Mouse (Mus musculus) neural tube, embryonic 15.5 days (tissue): Measurements from ENCODE around the gene Ifne. TPM values are rescaled to one million over a fixed set of nuclear protein-coding genes. Genes with fewer than 3 reads are reported as not detected.
"Not testable (repeated sequence)": the region's sequence is repeated elsewhere in the genome, so short reads cannot be mapped to it uniquely, and the experiment has no call there.

Source experiments
- ATAC-seq: fragments of 200-750 bp; cut with Nextera tagmentation; 2 replicates; pipeline ENCODE4 v1.8.0; 2017; ENCODE audit warnings: mild to moderate bottlenecking, moderate TSS enrichment, moderate library complexity; ENCODE audit not compliant: low FRiP score
- H3K27ac ChIP-seq: fragments of 300-500 bp; sonication (generic); replicated peaks from 2 replicates; pipeline ENCODE4 v1.5.1; 2015; ENCODE audit warnings: mild to moderate bottlenecking, inconsistent platforms
- H3K27me3 ChIP-seq: fragments of 300-500 bp; sonication (generic); replicated peaks from 2 replicates; pipeline ENCODE4 v1.6.1; 2015; ENCODE audit warnings: inconsistent platforms
- H3K36me3 ChIP-seq: fragments of 300-500 bp; sonication (generic); 2 replicates; pipeline ENCODE4 v1.6.1; 2015; ENCODE audit warnings: inconsistent platforms
- H3K4me1 ChIP-seq: fragments of 300-500 bp; sonication (generic); 2 replicates; pipeline ENCODE4 v1.6.1; 2015; ENCODE audit warnings: inconsistent platforms
- H3K4me2 ChIP-seq: fragments of 300-500 bp; sonication (generic); 2 replicates; pipeline ENCODE4 v1.6.1; 2015; ENCODE audit warnings: inconsistent platforms, mild to moderate bottlenecking, moderate library complexity
- H3K4me3 ChIP-seq: fragments of 300-500 bp; sonication (generic); replicated peaks from 2 replicates; pipeline ENCODE4 v1.5.1; 2015; ENCODE audit warnings: mild to moderate bottlenecking, inconsistent platforms
- H3K9ac ChIP-seq: fragments of 300-500 bp; sonication (generic); replicated peaks from 2 replicates; pipeline ENCODE4 v1.6.1; 2015; ENCODE audit warnings: mild to moderate bottlenecking, inconsistent platforms
- H3K9me3 ChIP-seq: fragments of 300-500 bp; sonication (generic); replicated peaks from 2 replicates; pipeline ENCODE4 v1.6.1; 2016; ENCODE audit warnings: inconsistent platforms
- WGBS: fragments of 180-500 bp; shearing (Covaris S2); methylation state at CpG from one replicate; pipeline ENCODE4 v1.1.7; 2015; ENCODE audit warnings: mixed read lengths; 5-methylcytosine and 5-hydroxymethylcytosine counted together
- polyA plus RNA-seq: library from polyadenylated mRNA; unstranded; fragments of >200 nt; fragmentation: Nextera tagmentation; extraction: Ambion mirVana; gene quantifications from 2 replicates; pipeline ENCODE4 v1.2.1, GENCODE M21; 2015

Ifne gene
- polyA plus RNA-seq, 1 experiment from 2014 or later, result not detected

DNA sequence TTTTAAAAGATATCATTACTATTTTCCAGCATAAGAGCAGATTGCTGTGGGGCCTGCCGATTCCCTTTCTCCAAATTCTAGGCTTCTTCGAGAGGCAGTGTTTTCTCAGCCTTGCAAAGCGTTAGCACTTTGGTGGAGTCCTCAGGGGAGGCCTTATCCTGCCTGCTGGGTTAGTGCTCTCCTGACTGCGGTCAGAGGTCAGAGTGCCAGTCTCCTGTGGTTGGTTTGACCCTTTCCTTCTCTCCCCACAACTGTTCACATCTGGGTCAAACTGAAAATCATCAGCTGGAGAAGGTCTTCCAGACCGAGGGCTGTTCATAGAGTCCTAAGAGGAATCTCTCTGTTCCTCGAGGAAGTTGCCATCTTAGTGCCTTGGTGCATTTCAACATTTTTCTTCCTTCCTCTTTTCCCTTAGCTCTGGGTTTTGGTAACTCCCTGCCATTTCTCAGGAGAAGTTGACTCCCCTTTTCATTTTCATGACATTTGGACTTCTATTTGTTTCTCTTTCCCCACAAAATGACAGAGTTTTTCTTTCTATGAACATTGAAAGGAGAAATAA, 14.9 kb downstream of the Ifne start:
- Histone ChIP-seq H3K27me3 (peaks cover 10% of the 10 kb centered on the region; the same call in 1 of the 2 replicates), H3K27ac (no peak overlapping the region), H3K4me3 (no peak overlapping the region), H3K9ac (no peak overlapping the region), H3K36me3 (no peaks in the 10 kb centered on the region), H3K4me1 (peaks cover 9% of the 10 kb centered on the region), H3K9me3 (no peaks in the 10 kb centered on the region), H3K4me2 (no peak overlapping the region)
- WGBS, result 63% methylated on average over 6 of the region's 6 CpGs
- ATAC-seq, result no peak

DNA sequence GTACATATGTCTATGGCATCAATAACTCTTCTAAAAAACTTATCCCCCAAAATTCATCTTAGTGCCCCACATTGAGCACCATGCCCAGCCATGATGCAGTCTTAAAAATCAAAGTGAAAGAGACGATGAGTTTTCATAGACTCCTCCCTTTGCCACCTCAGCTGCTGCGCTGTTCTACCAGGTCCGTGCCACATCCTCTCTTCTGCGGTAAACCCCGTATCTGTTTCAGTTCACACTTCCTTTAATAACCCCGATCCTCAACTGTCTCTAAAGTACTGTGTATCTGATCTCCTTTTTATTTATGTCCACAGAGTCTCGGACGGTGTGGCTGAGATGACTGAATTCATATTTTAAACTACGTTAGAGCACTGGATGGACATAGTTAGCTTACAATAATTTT, 15.4 kb downstream of the Ifne start:
- H3K27me3 ChIP-seq, result peaks cover 10% of the 10 kb centered on the region; the same call in 1 of the 2 replicates
- H3K9me3 ChIP-seq, result no peaks in the 10 kb centered on the region
- ATAC-seq, result no peak
- H3K27ac ChIP-seq, result no peak overlapping the region
- H3K4me3 ChIP-seq, result no peak overlapping the region
- H3K36me3 ChIP-seq, result no peaks in the 10 kb centered on the region
- no peak overlapping the region for H3K9ac ChIP-seq
- 81% methylated on average over 9 of the region's 9 CpGs for whole genome bisulfite sequencing
- peaks cover 9% of the 10 kb centered on the region for H3K4me1 ChIP-seq
- no peak overlapping the region for H3K4me2 ChIP-seq

DNA sequence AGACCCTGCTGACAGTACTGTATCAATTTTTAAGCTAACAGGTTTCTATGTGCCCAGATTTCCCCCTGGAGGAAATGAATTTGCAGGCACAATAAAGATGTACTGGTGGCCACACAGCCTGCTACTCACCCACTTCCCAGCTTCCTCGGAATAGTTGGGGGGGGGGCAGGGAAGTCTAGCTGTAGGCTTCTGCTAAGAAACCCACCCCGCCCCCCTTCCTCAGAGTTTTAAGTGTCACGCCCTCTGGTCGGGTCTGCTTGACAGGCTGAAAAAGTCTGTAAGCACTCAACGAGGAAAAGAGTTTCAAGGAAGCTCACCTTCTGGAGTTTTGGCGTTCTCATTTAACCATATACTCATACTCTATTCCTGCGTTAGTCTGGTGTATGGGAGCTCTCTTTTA, 16.7 kb downstream of the Ifne start:
- H3K4me1 ChIP-seq, result peaks cover 6% of the 10 kb centered on the region
- no peak overlapping the region for H3K9ac ChIP-seq
- 18% methylated on average over 7 of the region's 7 CpGs for WGBS
- H3K4me2 ChIP-seq, result no peak overlapping the region
- H3K9me3 ChIP-seq, result no peaks in the 10 kb centered on the region
- H3K27ac ChIP-seq, result no peak overlapping the region
- peaks cover 10% of the 10 kb centered on the region; the same call in 1 of the 2 replicates for H3K27me3 ChIP-seq
- ATAC-seq, result no peak
- H3K4me3 ChIP-seq, result no peak overlapping the region
- no peaks in the 10 kb centered on the region for H3K36me3 ChIP-seq

DNA sequence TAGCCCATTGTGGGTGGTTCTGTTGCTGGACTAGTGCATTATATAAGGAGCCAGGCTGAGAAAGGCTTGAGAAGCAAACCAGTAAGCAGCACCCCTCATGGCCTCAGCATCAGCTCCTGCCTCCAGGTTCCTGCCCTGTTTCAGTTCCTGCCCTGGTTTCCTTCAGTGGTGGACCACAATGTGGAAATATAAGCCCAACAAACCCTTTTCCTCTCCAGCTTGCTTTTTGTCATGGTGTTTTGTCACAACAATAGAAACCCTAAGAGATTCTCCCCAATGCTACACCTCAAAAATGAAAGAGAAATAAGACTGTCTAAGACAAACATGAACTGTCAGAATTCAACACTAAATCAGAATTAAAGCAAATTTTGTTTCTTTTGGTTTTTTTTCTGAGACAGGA, 20.8 kb downstream of the Ifne start:
- Histone ChIP-seq H3K4me3 (no peak overlapping the region), H3K36me3 (no peaks in the 10 kb centered on the region), H3K4me1 (no peaks in the 10 kb centered on the region), H3K9ac (no peak overlapping the region), H3K27ac (no peak overlapping the region), H3K27me3 (no peaks in the 10 kb centered on the region), H3K4me2 (no peak overlapping the region), H3K9me3 (no peaks in the 10 kb centered on the region)
- no peak for ATAC-seq

DNA sequence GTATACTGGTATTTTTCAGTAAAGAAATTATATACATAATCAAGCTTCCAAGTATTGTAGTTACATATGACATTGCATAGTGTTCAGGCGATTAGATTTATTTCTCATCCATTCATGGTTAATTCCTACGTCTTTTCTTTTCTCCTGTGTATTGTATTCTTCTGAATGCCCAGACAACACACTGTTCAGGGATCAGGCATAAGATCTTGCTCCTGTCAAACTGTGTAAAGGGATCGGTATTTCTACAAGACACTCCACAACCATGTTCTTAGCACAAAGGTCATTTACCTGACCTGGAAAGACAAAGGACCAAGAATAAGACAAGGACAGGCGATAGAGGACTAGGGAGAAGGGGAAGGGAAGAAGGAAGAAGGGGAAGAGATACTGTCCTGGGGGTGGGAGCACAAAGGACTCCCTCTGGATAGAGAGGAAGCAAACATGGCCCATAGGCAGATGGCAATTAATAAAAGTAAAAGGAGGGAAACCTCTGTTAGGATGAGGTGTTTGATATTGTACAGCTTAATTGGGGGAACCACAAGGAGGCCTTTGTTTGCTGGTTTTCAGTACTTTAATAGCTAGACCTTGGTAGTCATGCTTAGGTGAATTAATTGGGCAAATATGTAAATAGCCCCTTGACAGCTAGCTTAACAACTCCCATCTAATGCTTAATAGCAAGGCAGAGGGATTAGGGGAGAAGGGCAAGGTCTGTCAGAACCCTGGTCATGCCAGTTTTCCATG, 28.8 kb downstream of the Ifne start:
- Histone ChIP-seq H3K9me3 (no peaks in the 10 kb centered on the region), H3K27ac (no peak overlapping the region), H3K4me1 (no peaks in the 10 kb centered on the region), H3K4me3 (no peak overlapping the region), H3K4me2 (no peak overlapping the region), H3K36me3 (no peaks in the 10 kb centered on the region), H3K9ac (no peak overlapping the region), H3K27me3 (no peaks in the 10 kb centered on the region)
- ATAC-seq, result no peak
- WGBS, result 28% methylated on average over 4 of the region's 4 CpGs

DNA sequence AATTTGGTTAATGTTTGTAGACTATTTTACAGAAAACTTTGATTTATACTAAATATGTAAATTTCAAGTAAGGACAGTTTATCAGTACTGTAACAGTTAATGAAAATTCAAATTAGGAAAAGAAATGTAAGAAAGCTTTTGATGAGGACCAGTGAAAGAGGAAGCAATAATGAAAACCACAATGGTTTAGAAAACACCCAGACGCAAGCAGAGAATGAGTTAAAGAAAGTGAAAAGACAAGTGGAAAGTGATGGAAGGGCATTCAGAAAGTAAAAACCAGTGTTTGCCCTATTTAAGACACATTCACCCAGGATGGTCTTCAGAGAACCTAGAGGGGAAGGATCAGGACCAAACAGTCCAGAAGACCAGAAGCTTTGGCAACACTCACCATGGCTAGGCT, 30.3 kb downstream of the Ifne start, which contains the start of gene Ifna1:
Gene Ifna1, plus strand, starts transcription at position 390 of the 400 bp plus-strand sequence.
- WGBS, result 67% methylated on average over 1 of the region's 1 CpGs

DNA sequence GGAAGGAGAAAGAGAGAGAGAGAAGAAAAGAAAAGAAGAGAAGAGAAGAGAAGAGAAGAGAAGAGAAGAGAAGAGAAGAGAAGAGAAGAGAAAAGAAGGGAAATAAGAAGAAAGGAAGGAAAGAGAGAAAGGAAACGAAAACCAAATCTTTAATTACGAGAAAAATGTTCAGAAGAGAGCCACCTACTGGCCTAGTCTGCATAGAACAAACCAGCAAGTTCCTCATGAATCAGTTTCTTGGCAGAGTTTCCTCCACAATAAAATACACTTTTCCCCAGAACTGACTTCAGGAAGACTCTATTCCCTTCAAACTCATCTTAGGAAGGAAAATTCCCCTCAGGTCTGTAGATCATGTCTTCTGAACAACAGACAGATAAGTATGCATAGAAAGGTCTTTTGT, 34.7 kb downstream of the Ifne start:
- Histone ChIP-seq H3K4me3 (no peak overlapping the region), H3K36me3 (no peaks in the 10 kb centered on the region)
- no peak for ATAC-seq

More for the DNA sequence above, 30.3 kb downstream of the Ifne start, which contains the start of gene Ifna1:
- Histone ChIP-seq H3K9me3 (no peaks in the 10 kb centered on the region), H3K4me3 (no peak within 1 kb of the TSS), H3K36me3 (no peaks in the 10 kb centered on the region), H3K9ac (no peak within 1 kb of the TSS), H3K4me2 (no peak within 1 kb of the TSS), H3K4me1 (no peaks in the 10 kb centered on the region), H3K27me3 (no peaks in the 10 kb centered on the region), H3K27ac (no peak within 1 kb of the TSS)
- no peak for ATAC-seq

DNA sequence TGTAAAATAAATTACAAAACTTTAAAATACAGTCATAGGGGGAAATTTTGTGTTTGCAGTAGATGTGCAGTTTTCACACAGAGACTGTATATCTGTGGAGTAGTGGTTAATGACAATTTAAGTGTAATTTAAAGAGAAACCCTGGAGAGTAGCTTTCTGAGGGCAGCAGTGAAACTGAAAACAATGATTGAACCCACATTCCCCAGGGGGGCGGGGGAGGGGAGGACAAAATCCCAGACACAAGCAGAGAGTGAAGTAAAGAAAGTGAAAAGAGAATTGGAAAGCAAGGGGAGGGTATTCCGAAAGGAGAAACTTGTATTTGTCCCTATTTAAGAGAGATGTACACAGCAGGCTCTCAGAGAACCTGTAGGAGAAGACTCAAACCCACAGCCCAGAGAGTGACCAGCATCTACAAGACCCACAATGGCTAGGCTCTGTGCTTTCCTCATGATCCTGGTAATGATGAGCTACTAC, 38.5 kb downstream of the Ifne start, which contains the start of gene Ifna4:
Gene Ifna4, plus strand, starts transcription at position 424 of the 474 bp plus-strand sequence.
- Histone ChIP-seq H3K4me2 (no peak within 1 kb of the TSS), H3K27ac (no peak within 1 kb of the TSS), H3K4me1 (no peaks in the 10 kb centered on the region), H3K9me3 (no peaks in the 10 kb centered on the region), H3K36me3 (no peaks in the 10 kb centered on the region), H3K4me3 (no peak within 1 kb of the TSS), H3K27me3 (no peaks in the 10 kb centered on the region), H3K9ac (no peak within 1 kb of the TSS)
- no peak for ATAC-seq
- WGBS, result 40% methylated on average over 2 of the region's 2 CpGs

More for the DNA sequence above, 34.7 kb downstream of the Ifne start:
- H3K9ac ChIP-seq, result no peak overlapping the region
- H3K4me2 ChIP-seq, result no peak overlapping the region
- H3K9me3 ChIP-seq, result no peaks in the 10 kb centered on the region
- H3K27ac ChIP-seq, result no peak overlapping the region
- 57% methylated on average over 2 of the region's 2 CpGs for WGBS
- H3K4me1 ChIP-seq, result no peaks in the 10 kb centered on the region
- H3K27me3 ChIP-seq, result no peaks in the 10 kb centered on the region

DNA sequence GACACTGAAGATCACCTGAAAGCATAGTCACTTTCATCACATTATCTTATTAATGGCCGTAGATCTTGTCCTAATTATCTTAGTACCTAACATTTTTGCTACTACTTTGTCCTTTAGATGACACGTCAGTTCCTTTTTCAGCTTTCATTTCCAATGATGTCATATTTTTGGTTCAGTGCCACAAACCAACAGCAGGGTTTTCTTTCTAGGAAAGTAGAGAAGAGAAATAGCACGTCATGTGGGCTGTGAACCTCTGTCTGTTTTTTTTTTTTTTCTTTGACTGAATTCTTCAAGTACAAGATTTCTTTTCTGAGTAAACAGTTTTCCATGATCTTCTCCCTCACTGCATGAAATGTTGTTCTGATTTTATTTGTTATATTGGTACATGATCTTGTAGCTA, 39.9 kb downstream of the Ifne start:
- Histone ChIP-seq H3K4me2 (no peak overlapping the region), H3K9me3 (no peaks in the 10 kb centered on the region), H3K36me3 (no peaks in the 10 kb centered on the region), H3K4me1 (no peaks in the 10 kb centered on the region), H3K27ac (no peak overlapping the region), H3K9ac (no peak overlapping the region), H3K27me3 (no peaks in the 10 kb centered on the region), H3K4me3 (no peak overlapping the region)
- no peak for ATAC-seq
- WGBS, result 85% methylated on average over 3 of the region's 3 CpGs

DNA sequence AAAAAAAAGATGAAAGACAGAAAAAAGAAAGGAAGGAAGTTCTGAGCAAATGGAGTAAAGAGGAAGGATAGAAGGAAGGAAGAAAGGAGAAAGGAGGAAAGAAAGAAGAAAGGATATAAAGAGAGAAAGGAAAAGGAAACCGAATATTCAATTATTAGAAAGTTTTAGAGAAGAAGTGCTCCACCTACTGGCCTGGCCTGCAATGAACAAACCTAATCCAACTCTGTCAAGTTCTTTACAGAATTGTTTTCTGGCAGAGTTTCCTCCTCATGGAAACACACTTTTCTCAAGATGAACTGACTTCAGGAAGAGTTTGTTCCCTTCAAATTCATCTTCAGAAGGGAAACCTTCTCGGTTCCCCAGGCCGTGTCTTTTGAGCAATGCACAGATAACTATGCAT, 41.2 kb downstream of the Ifne start:
- Histone ChIP-seq H3K27me3 (no peaks in the 10 kb centered on the region), H3K4me2 (no peak overlapping the region), H3K36me3 (no peaks in the 10 kb centered on the region), H3K4me1 (no peaks in the 10 kb centered on the region), H3K9ac (no peak overlapping the region), H3K9me3 (no peaks in the 10 kb centered on the region), H3K4me3 (no peak overlapping the region), H3K27ac (no peak overlapping the region)
- ATAC-seq, result no peak
- 42% methylated on average over 3 of the region's 3 CpGs for WGBS

DNA sequence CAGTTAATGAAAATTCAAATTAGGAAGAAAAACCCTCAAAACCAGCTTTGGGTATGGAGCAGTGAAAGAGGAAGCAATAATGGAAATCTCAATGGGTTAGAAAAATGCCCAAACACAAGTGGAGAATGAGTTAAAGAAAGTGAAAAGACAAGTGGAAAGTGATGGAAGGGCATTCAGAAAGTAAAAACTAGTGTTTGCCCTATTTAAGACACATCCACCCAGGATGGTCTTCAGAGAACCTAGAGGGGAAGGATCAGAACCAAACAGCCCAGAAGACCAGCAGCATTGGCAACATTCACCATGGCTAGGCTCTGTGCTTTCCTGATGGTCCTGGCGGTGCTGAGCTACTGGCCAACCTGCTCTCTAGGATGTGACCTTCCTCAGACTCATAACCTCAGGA, 44.8 kb downstream of the Ifne start, which contains the start of gene Ifna5:
Gene Ifna5, plus strand, starts transcription at position 301 of the 400 bp plus-strand sequence.
- not testable (repeated sequence) for H3K36me3 ChIP-seq, H3K4me2 ChIP-seq, ATAC-seq, H3K9me3 ChIP-seq, H3K4me3 ChIP-seq, H3K27ac ChIP-seq, H3K27me3 ChIP-seq, H3K4me1 ChIP-seq, H3K9ac ChIP-seq
- WGBS, result 93% methylated on average over 1 of the region's 1 CpGs

DNA sequence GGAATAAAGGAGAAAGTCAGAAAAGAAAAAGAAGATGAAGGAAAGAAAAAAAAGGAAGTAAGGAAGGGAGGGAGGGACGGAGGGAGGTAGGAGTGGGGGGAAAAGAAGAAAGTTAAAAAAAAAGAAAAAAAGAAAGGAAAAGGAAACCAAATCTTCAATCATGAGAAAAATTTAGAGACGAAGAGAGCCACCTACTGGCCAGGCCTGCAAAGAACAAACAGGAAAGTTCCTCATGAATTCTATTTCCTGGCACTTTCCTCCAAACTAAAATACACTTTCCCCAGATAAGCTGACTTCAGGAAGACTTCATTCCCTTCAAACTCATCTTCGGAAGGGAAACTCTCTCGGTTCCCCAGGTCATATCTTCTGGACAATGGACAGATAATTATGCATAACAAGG, 49.5 kb downstream of the Ifne start:
- Histone ChIP-seq H3K4me1 (no peaks in the 10 kb centered on the region), H3K27me3 (no peaks in the 10 kb centered on the region), H3K36me3 (no peaks in the 10 kb centered on the region), H3K9ac (no peak overlapping the region), H3K9me3 (no peaks in the 10 kb centered on the region), H3K27ac (no peak overlapping the region), H3K4me3 (no peak overlapping the region), H3K4me2 (no peak overlapping the region)
- ATAC-seq, result no peak
- WGBS, result 36% methylated on average over 4 of the region's 4 CpGs
